Mouse (Mus musculus): ENCODE results near the gene Kcnq2. TPM values are rescaled to one million over a fixed set of nuclear protein-coding genes. Genes with fewer than 3 reads are reported as not detected.

The Kcnq2 gene
- polyA plus RNA-seq, 1 experiment: not detected

- no peaks in the 10 kb centered on the region for H3K79me2 ChIP-seq (ENCODE audit: control insufficient read depth, insufficient read depth)
- peaks cover 31% of the 10 kb centered on the region for H3K27me3 ChIP-seq (ENCODE audit: control insufficient read depth, insufficient read depth, insufficient read length)
- H3K4me3 ChIP-seq: no peak overlapping the region
- TF ChIP-seq MAX (IDR thresholded peaks at IDR 0.05; ENCODE audit: low read depth) (no peak), MYOG (IDR thresholded peaks at IDR 0.05; ENCODE audit: control insufficient read depth in 1 of 3, insufficient read depth in 1 of 3, insufficient read length in 2 of 3, low read depth in 2 of 3) (no peak), POLR2A (IDR thresholded peaks at IDR 0.05; ENCODE audit: insufficient read length, low read depth) (no peak), MYOD1 (IDR thresholded peaks at IDR 0.05; ENCODE audit: control insufficient read depth in 1 of 3, insufficient read length in 2 of 3, low read depth in 2 of 3) (no peak), SRF (IDR thresholded peaks at IDR 0.05; ENCODE audit: control insufficient read depth, insufficient read length, low read depth) (no peak)
- H3ac ChIP-seq (ENCODE audit: control insufficient read depth, insufficient read length): no peak overlapping the region
- no peaks in the 10 kb centered on the region for H3K36me3 ChIP-seq (ENCODE audit: control insufficient read depth, insufficient read depth)
- H3K4me2 ChIP-seq (ENCODE audit: low read depth): no peak overlapping the region
These were observed 66.6 kb downstream of the Kcnq2 start for GRCm38 (mm10) chr2:181068499-181068898.

GRCm38 (mm10) chr2:181065827-181066226 is 69.3 kb downstream of the Kcnq2 start:
- Histone ChIP-seq H3K4me3 (no peak overlapping the region), H3K79me2 (ENCODE audit: control insufficient read depth, insufficient read depth) (no peaks in the 10 kb centered on the region), H3K27me3 (ENCODE audit: control insufficient read depth, insufficient read depth, insufficient read length) (peaks cover 39% of the 10 kb centered on the region), H3K36me3 (ENCODE audit: control insufficient read depth, insufficient read depth) (no peaks in the 10 kb centered on the region), H3ac (ENCODE audit: control insufficient read depth, insufficient read length) (no peak overlapping the region), H3K4me2 (ENCODE audit: low read depth) (no peak overlapping the region)
- TF ChIP-seq USF1 (IDR thresholded peaks at IDR 0.05; ENCODE audit: low read depth) (no peak), TCF3 (IDR thresholded peaks at IDR 0.05; ENCODE audit: insufficient read length, low read depth) (no peak), TCF12 (IDR thresholded peaks at IDR 0.05; ENCODE audit: insufficient read depth, poor library complexity, severe bottlenecking) (no peak), MYOD1 (IDR thresholded peaks at IDR 0.05; ENCODE audit: control insufficient read depth in 1 of 3, insufficient read length in 2 of 3, low read depth in 2 of 3) (no peak), POLR2AphosphoS2 (IDR thresholded peaks at IDR 0.05; ENCODE audit: insufficient read length, low read depth) (no peak), MYOG (IDR thresholded peaks at IDR 0.05; ENCODE audit: control insufficient read depth in 1 of 3, insufficient read depth in 1 of 3, insufficient read length in 2 of 3, low read depth in 2 of 3) (no peak), POLR2A (IDR thresholded peaks at IDR 0.05; ENCODE audit: insufficient read length, low read depth) (no peak), E2F4 (IDR thresholded peaks at IDR 0.05; ENCODE audit: insufficient read depth) (no peak), REST (IDR thresholded peaks at IDR 0.05; ENCODE audit: insufficient read depth, insufficient read length) (no peak), MAX (IDR thresholded peaks at IDR 0.05; ENCODE audit: low read depth) (no peak), SRF (IDR thresholded peaks at IDR 0.05; ENCODE audit: control insufficient read depth, insufficient read length, low read depth) (no peak), CEBPB (IDR thresholded peaks at IDR 0.05; ENCODE audit: insufficient read depth, poor library complexity, severe bottlenecking) (no peak)

- H3ac ChIP-seq (ENCODE audit: control insufficient read depth, insufficient read length): no peak overlapping the region
- TF ChIP-seq TCF3 (IDR thresholded peaks at IDR 0.05; ENCODE audit: insufficient read length, low read depth) (no peak), MYOG (IDR thresholded peaks at IDR 0.05; ENCODE audit: control insufficient read depth in 1 of 3, insufficient read depth in 1 of 3, insufficient read length in 2 of 3, low read depth in 2 of 3) (no peak), CEBPB (IDR thresholded peaks at IDR 0.05; ENCODE audit: insufficient read depth, poor library complexity, severe bottlenecking) (no peak), USF1 (IDR thresholded peaks at IDR 0.05; ENCODE audit: low read depth) (no peak), POLR2A (IDR thresholded peaks at IDR 0.05; ENCODE audit: insufficient read length, low read depth) (no peak), E2F4 (IDR thresholded peaks at IDR 0.05; ENCODE audit: insufficient read depth) (no peak), SRF (IDR thresholded peaks at IDR 0.05; ENCODE audit: control insufficient read depth, insufficient read length, low read depth) (no peak), TCF12 (IDR thresholded peaks at IDR 0.05; ENCODE audit: insufficient read depth, poor library complexity, severe bottlenecking) (no peak), MYOD1 (IDR thresholded peaks at IDR 0.05; ENCODE audit: control insufficient read depth in 1 of 3, insufficient read length in 2 of 3, low read depth in 2 of 3) (no peak), REST (IDR thresholded peaks at IDR 0.05; ENCODE audit: insufficient read depth, insufficient read length) (no peak), MAX (IDR thresholded peaks at IDR 0.05; ENCODE audit: low read depth) (no peak), POLR2AphosphoS2 (IDR thresholded peaks at IDR 0.05; ENCODE audit: insufficient read length, low read depth) (no peak)
- peaks cover 58% of the 10 kb centered on the region for H3K27me3 ChIP-seq (ENCODE audit: control insufficient read depth, insufficient read depth, insufficient read length)
- no peak overlapping the region for H3K4me2 ChIP-seq (ENCODE audit: low read depth)
- H3K4me3 ChIP-seq: no peak overlapping the region
- no peaks in the 10 kb centered on the region for H3K36me3 ChIP-seq (ENCODE audit: control insufficient read depth, insufficient read depth)
- no peaks in the 10 kb centered on the region for H3K79me2 ChIP-seq (ENCODE audit: control insufficient read depth, insufficient read depth)
These were observed 75.0 kb downstream of the Kcnq2 start for GRCm38 (mm10) chr2:181060127-181060526.

GRCm38 (mm10) chr2:181058193-181058592 is 76.9 kb downstream of the Kcnq2 start:
- no peak overlapping the region for H3ac ChIP-seq (ENCODE audit: control insufficient read depth, insufficient read length)
- H3K4me2 ChIP-seq (ENCODE audit: low read depth): no peak overlapping the region
- no peaks in the 10 kb centered on the region for H3K36me3 ChIP-seq (ENCODE audit: control insufficient read depth, insufficient read depth)
- H3K79me2 ChIP-seq (ENCODE audit: control insufficient read depth, insufficient read depth): no peaks in the 10 kb centered on the region
- H3K27me3 ChIP-seq (ENCODE audit: control insufficient read depth, insufficient read depth, insufficient read length): peaks cover 70% of the 10 kb centered on the region
- TF ChIP-seq SRF (IDR thresholded peaks at IDR 0.05; ENCODE audit: control insufficient read depth, insufficient read length, low read depth) (no peak), TCF12 (IDR thresholded peaks at IDR 0.05; ENCODE audit: insufficient read depth, poor library complexity, severe bottlenecking) (no peak)
- H3K4me3 ChIP-seq: no peak overlapping the region

DNA sequence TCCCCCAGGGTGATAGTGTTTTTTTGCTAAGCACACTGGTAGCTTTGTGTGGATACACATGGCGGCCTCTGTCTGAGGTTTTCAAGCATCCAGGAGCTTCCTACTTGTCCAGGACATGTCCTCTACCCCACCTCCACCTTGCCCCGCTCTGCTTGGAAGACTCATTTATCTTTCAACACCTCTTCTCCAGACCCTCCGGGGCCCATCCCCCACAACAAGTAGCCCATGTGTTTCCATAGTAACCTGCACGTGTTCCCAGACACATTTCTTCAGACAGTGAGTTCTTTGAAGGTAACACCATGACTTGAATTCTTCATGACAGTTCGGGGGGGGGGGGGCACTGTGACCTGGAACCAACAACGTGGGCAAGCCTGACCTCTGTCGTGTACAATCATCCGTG is 77.8 kb downstream of the Kcnq2 start:
- H3K4me3 ChIP-seq: no peak overlapping the region
- no peak overlapping the region for H3ac ChIP-seq (ENCODE audit: control insufficient read depth, insufficient read length)
- TF ChIP-seq MAX (IDR thresholded peaks at IDR 0.05; ENCODE audit: low read depth): no peak
- TF ChIP-seq E2F4 (IDR thresholded peaks at IDR 0.05; ENCODE audit: insufficient read depth): no peak
- no peak for TF ChIP-seq POLR2AphosphoS2 (IDR thresholded peaks at IDR 0.05; ENCODE audit: insufficient read length, low read depth)
- TF ChIP-seq CEBPB (IDR thresholded peaks at IDR 0.05; ENCODE audit: insufficient read depth, poor library complexity, severe bottlenecking): no peak
- no peak for TF ChIP-seq MYOG (IDR thresholded peaks at IDR 0.05; ENCODE audit: control insufficient read depth in 1 of 3, insufficient read depth in 1 of 3, insufficient read length in 2 of 3, low read depth in 2 of 3)
- no peaks in the 10 kb centered on the region for H3K79me2 ChIP-seq (ENCODE audit: control insufficient read depth, insufficient read depth)
- no peak overlapping the region for H3K4me2 ChIP-seq (ENCODE audit: low read depth)
- H3K36me3 ChIP-seq (ENCODE audit: control insufficient read depth, insufficient read depth): no peaks in the 10 kb centered on the region
- peaks cover 73% of the 10 kb centered on the region for H3K27me3 ChIP-seq (ENCODE audit: control insufficient read depth, insufficient read depth, insufficient read length)
